Mouse (Mus musculus): Measurements from ENCODE around the gene Itga6.

DNA sequence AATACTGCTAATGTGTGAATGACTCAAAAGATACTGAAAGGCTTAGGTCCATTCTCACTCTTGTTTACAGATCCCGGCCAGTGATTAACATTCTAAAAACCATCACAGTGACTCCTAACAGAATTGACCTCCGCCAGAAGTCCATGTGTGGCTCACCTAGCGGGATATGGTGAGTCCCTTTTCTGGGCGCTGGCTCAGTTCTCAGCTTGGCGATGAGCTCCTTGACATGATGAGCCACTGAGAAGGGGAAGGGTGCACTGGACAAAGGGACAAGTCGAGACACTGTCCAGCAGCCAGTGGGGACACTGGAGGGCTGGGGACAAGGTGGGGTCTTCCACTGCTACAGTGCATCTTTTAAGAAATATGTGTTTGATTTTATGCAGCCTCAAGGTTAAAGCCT lies 88.2 kb downstream of the Itga6 start:
- TF ChIP-seq POLR2A (IDR thresholded peaks at IDR 0.05; ENCODE audit: borderline replicate concordance, low read depth, low read length): no peak
- no peak for TF ChIP-seq CTCF (IDR thresholded peaks at IDR 0.05; ENCODE audit: low read depth, low read length)
